Mouse (Mus musculus) layer of hippocampus, postnatal 25 days (tissue): ENCODE measurements around the gene Tnfsf12. TPM values are rescaled to one million over a fixed set of nuclear protein-coding genes. Genes with fewer than 3 reads are reported as not detected.
"Not testable (repeated sequence)": the region's sequence is repeated elsewhere in the genome, so short reads cannot be mapped to it uniquely, and the experiment has no call there.

ENCODE experiments used
- DNase-seq, 2 experiments: peaks; one replicate each; pipeline ENCODE4 v3.0.0; 2022; ENCODE audit warnings: mixed read lengths in 2 of 2, low spot score in 1 of 2; ENCODE audit errors: extremely low spot score in 1 of 2
- total RNA-seq, 2 experiments: library from RNA; stranded (reverse); gene quantifications; 2 replicates each; pipeline ENCODE4 v1.2.3; 2021

The Tnfsf12 gene
- total RNA-seq, result 1 to 10 TPM; 7.3 to 8.6 TPM

DNA sequence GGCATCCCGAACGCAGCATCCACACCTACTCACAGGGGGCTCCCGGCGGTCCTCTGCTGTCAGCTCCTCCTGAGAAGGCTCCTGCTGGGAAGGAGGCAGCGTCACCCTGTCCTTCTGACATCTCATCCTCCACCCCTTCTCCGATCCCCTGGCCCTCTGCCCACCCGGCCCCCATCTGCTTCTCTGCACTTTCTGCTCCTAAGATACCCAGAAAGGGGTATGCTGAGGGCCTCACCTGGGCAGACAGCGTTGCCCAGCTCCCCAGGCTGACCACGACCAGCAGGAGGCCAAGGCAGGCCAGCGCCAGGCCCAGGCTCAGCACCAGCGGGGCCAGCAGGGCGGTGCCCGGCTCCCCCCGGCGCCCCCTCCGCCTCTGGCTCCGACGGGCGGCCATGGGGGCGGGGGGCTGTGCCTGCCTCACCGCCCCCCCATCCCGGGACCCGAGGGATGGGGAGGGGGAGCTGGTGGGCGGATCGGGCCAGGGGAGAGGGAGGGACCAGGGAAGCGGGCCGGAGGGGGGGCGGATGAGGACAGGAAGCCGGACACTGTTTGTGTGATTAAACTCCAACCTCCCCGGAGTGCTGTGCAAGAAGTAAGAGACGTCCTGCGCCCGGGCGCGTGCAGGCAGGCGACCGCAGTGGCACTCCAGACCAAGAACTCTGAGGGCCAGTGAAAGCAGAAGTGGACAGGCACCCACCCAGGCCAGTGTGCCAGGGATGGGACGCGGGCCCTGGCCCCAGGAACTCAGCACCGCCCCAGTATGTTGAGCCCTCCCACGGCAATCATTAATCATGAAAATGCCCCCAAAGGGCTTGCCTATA, at the start of gene Tnfsf12, which contains the start of gene Tnfsfm13:
TSS of gene Tnfsf12 (minus strand) at position 489 of the 821 bp plus-strand sequence.
TSS of gene Tnfsfm13 (minus strand) at position 738 of the 821 bp plus-strand sequence.
- peak in 1 of 2 experiments; percentile 31 for DNase-seq

DNA sequence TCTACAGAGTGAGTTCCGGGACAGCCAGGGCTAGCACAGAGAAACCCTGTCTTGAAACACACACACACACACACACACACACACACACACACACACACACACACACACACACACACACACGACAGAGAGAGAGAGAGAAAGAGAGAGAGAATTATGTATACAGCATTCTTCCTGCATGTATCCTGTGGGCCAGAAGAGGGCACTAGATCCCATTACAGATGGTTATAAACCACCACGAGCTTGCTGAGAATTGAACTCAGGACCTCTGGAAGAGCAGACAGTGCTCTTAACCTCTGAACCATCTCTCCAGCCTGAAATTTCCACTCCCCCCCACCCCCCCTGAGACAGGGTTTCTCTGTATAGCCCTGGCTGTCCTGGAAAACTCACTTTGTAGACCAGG, 35.8 kb upstream of the Tnfsf12 start:
- DNase-seq, result not testable (repeated sequence)

DNA sequence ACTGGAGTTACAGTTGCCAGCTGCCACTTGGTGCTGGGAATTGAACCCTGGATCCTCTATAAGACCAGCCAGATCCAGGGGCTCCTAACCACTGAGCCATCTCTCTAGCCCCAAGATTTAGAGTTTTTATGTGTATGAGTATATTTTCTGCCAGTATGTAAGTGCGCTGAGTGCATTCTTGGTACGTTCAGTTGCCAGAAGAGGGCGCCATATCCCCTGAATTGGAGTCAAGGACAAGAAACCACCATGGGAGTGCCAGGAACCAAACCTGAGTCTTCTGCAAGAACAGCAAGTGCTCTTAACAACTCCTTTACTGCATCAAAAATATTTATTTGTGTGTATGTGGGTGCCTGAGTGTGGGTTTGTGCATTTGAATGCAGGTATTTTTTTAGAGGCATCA, 33.4 kb upstream of the Tnfsf12 start:
- DNase-seq, result peak in 1 of 2 experiments; percentile 50

DNA sequence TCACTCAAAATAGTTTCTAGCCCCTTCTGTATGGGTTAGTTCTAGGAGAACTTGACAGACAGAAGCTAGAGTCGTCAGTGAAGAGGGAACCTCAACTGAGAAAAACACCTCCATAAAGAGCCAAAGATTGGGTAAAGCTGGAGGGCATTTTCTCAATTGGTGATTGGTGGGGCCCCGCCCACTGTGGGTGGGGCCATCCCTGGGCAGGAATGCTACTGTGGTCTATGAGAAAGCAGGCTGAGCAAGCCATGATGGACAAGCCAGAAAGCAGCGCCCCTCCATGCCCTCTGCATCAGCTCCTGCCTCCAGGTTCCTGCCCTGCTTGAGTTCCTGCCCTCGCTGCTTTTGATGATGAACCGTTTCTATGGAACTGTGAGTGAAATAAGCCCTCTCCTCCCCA, 30.3 kb upstream of the Tnfsf12 start:
- no peak for DNase-seq

DNA sequence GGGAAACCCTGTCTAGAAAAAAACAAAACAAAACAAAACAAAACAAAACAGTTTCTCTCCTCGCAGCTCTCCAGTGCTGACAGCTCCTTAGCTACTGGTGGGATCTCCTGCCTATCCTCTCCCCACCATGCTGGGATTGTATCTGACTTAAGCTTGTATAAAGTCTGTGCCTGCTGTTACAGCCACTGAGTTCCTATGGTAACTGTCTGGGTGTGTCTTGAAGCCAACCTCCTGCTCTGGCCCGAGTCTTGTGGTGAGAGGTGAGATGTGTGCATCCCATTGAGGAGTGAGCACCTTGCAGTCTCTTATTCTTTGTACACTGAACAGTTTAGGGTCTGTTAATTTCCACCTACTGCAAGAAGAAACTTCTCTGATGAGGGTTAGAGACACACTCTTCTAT, 27.4 kb upstream of the Tnfsf12 start:
- DNase-seq, result no peak

DNA sequence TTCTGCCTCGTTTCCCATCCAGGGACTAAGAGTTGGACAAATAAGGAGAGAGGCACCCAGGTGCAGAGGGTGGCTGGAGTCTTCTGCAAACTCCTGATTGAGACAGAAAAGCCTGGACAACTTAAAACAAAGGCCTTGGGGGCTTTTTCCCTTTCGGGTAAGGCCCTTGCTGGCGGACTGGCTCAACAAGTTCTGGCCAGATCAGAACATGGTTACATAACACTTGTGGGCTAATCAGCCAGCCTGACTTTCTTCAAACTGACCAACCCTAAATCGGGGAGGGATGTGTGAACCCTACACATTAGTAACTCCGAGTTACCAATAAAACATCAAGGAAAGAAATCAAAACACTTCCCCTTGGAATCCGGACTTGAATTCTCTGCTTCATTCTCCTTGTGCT, 25.2 kb upstream of the Tnfsf12 start:
- no peak for DNase-seq

DNA sequence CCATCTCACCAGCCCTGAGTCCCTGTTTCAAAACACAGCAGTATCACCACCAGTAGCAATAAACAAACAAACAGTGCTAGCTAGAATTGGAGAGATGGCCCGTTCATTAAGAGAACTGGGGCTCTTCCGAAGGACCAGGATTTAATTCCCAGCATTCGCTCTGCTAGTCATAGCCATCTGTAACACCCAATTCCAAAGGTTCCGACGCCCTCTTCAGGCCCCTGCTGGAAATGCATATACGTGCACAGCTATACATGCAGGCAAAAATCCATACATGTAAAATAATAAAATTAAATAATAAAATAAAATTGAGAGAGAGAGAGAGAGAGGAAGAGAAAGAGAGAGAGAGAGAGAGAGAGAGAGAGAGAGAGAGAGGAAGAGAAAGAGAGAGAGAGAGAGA, 23.8 kb upstream of the Tnfsf12 start:
- DNase-seq, result no peak

DNA sequence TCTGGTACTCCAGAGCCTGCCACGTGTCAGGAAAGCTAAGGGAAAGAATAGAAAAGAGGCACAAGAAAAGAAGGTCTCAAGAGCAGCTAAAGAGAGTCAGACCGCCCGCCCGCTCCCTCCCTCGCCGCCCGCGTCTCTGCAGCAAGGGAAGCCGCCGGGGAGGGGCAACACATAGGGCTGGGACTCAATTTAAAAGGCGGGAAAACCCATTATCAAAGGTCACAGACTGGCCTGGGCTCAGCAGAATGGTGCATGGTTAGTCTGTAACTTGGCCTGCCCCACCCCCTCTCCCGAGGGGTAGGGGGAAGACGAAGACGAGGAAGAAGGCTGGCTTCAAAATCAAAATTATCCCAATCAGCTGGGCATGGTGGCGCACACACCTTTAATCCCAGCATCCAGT, 23.0 kb upstream of the Tnfsf12 start:
- no peak for DNase-seq

DNA sequence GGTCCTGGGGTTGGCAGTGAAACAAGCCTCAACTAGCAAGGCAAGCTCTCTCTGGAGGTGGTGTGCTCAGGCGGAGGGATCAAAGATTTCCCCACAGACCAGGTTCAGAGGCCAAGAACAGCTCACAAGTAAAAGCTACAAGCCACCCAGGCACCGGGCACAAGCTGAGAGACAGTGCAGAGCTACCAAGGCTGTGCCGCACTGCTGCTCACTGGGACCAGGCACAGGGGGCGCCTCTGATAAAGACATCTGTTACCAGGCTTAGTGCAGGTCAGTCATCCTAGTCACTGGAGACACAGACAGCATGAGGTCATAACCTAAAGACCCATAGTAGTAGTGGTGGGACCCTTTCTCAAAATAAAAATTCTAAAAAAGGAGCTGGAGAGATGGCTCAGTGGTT, 21.3 kb upstream of the Tnfsf12 start:
- DNase-seq, result no peak

DNA sequence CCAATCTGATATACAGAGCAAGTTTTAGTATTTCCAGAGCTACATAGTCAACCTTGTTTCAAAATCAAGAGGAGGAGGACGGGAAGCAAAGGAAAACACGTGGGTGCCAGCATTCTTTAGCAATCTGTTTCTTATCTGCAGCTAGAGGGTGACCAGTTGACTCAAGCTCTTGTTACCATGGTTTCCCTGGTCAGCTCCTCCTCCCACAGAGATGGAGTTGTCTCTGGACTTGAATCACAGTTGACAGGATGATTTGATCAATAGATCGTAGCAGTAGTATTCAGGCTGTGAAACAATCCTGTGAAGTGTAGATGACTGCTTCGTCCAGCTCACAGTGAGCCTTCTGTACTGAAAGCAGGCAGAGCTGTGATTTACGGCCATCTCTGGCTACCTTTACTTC, 20.3 kb upstream of the Tnfsf12 start:
- DNase-seq, result no peak

DNA sequence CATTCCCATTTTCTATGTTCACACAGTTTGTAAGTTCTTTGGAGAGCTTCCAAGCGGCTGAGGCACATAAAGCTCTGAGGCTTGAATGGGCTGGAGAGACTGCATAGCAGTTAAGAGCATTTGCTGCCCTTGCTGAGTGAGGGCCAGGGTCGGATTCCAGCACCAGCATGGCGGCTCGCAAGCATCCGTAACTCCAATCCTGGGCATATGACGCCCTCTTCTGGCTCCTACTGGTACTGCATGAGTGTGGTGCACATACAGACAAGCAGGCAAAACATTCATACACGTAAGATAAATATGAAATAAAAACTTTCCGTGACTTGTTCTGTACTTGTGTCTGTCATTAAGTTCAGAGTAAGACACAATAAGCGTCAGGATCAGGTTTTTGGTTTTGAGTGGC, 19.8 kb upstream of the Tnfsf12 start:
- peak in 1 of 2 experiments; percentile 32 for DNase-seq

DNA sequence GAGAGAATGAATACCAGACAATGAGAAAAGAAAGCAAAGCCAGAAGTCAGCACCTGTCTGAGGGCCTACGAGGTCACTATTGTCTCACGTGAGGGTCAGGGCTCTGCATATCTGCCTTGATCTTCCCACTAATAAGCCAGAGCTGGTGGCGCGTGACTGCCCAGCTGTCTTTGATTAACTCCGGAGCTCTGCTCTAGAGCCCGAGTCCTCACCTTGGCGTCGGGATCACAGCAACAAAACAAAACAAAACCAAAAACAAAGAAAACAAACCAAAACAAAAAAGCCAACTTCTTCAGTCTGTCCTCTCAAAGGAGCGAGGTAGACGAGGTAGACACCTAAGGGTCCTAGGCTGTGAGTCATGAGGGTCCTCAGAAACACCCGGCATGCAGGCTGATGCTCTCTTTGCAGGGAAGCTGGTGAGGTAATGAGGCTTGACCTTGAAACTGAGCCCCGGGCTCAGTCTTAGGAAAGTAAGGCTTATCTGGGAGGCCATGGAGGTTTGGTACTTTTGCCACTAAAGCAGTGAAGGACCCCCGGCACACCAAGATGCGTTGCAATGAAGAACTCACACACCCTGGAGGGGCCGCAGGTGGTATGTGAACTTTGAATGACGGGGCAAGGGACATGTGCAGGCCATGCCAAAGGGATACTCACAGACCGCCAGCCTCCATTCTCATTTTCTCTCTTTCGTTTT, 19.1 kb upstream of the Tnfsf12 start:
- no peak for DNase-seq

DNA sequence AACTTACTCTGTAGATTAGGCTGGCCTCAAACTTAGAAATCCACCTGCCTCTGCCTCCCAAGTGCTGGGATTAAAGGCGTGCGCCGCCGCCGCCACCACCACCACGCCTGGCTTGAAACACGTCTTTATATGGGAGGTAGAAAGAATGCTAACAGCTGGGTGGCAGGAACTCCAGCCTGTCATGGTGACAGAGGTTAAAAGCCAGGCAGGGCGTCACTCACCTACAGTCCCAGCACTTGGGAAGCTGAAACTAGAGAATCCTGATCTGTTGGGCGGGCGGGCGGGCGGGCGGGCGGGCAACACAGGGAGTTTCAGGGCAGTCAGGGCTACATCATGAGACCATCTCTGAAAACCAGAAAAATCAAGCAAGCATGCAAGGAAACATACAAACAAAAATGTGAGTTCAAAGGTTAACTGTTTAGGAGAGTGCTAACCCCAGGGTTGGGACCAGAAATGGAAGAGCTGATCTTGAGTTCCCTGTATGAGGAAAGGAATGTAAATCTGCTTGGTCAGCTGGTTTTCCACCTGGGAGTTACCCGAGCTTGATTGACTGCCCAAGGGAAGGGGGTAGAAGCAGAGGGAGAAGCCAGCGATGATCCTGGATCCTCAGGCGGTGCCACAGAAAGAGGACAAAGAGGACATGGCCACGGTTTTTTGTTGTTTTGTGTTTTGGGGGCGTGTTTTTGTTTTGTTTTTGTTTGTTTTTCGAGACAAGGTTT, 17.5 kb upstream of the Tnfsf12 start:
- no peak for DNase-seq

DNA sequence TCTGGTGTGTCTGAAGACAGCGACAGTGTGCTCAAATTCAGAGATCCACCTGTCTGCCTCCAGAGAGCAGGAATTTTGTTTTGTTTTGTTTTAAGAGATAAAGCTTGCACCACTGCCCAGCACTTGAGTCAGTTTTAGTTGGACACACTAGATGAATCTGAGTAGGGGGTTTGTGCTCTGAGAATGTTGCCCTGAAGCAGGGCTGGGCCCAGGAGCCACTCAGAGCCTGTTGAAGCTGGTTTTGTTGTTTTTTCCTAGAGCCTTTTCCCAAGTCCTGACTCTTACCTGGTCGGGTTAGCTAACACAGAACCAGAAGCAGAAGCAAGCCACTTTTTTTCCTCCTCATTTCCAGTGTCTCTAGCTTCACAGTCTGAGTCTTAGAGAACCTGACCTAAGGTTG, 15.4 kb upstream of the Tnfsf12 start:
- no peak for DNase-seq

DNA sequence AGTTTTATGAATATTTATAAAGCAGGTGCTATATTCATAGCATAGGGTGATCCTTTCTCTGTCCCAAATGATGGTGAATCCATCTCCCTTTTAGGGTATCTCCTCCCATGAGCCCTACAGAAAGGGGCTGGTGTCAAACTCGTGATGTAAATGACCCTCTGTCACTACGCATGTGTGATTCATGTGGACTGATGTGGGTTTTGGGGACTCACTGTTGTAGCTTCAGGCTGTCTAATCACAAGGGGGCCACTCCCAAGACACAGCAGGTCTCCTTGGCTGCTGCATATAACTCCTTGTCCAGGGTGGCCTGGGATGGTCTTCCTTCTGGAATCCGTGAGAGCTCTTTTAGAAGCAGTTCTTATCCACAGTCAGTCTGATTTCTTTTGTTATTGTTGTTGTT, 14.8 kb upstream of the Tnfsf12 start:
- no peak for DNase-seq

DNA sequence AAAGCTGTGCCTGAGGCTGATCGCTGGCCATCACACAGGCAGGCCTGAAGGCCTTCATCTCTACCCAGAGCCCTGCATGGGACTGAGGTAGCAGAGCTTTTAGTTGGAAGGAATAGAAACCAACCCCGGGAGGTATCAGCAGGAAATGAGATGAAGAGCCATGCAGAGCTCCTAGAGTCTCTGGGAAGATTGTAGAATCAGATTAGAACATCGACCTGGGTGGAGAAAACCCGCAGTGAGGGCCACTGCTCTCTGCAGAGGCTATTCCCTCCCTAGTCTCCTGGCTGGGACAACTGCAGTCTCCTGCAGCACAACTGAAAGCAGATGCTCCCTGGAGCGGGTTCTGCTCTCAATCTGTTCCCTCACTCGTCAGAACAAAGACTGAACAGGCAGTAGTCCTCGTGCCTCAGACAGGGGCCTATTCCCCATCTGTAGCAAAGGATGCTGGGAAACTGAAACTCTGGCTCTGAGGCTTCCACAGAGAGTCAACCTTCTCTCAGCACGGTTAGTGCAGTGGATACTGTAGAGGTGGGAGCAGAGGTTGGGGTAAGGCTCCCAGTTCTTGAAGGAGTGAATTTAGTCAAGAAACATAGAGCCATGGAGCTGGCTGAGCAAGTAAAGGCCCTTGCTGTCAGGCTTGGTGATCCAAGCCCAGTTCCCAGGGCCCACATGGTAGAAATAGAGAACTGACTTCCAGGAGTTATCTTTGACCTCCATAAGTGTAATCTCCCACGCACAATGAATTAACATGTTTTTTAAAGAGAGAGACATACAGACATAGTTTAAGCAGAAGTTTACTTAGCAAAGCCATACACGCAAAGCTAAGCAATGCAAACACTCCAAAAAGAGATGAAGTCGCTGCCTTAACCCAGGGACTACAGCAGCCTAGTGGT, 14.2 kb upstream of the Tnfsf12 start:
- DNase-seq, result no peak

DNA sequence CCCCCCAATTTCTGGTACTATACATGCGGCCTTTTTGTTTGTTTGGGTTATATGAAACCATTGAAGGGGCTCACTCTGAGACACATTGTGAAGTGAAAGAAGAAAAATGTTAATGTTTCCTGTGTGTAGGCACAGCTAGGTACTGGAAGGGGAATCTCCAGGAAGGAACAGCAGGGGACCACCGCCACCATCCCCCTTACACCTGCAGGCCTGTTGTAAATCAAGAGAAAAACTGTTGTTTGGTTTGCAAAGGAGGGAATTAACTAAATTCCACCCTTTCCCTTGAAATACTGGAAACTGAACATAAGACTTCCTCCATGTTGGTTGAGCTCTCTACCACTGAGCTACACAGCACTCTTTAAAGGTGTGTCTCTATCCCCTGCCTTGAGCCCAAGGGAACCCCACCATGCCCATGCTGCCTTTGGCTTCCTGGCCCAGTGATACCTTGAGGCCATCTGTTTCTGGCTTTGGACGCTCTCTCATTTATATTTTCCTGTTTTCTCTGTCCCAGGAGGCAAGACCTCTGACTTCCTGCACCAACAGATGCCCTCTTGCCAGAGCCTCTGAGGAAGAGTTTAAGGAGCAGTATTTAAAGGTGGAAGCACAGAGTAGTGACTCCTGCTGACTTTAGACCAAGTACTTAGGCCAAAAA, 13.1 kb upstream of the Tnfsf12 start:
- DNase-seq, result no peak

DNA sequence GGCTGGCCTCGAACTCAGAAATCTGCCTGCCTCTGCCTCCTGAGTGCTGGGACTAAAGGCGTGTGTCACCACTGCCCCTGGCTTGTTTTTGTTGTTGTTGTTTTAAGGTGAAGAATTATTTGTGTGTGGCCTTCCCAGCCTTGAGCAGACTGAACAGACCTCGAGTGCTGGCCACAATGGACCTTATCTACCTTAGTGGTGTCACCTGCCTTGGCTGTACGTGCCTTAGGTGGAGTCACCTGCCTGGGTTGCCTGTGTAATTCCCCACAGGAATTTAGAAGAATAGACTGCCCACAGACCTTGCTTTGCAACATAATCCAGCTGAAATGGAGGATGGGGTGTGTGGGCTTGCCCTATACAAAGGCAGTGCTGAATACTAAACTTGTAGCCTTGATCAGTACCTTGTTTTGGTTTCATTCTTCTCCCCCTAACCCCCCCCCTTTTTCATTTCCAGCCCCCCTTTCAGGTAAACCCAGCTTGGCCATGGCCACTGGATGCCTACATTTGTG, 12.3 kb upstream of the Tnfsf12 start:
- DNase-seq, result no peak

DNA sequence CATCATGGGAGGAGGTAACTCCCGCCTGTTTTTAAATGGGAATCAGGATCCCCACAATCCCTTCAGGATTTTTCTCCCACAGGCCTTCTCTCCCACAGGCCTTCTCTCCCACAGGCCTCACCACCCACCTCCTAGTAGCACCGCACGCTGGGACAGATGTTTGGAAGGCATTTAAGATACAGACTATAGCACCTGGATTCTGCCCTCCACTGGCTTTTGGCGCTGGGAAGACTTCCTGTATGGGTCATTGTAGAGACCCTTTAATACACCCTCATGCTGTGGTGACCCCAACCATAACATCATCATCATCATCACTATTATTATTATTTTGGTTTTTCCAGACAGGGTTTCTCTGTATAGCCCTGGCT, 11.8 kb upstream of the Tnfsf12 start:
- DNase-seq, result no peak
